Mouse (Mus musculus) spleen, adult 2 months (tissue): Measurements from ENCODE around the gene B9d2.

Source experiments
- CTCF ChIP-seq: fragments of 200-500 bp; IDR thresholded peaks from 2 replicates; pipeline ENCODE4 v1.5.1; 2011; ENCODE audit warnings: mild to moderate bottlenecking, inconsistent platforms; ENCODE audit not compliant: insufficient read depth, insufficient read length, insufficient replicate concordance; ENCODE audit errors: extremely low read depth
- POLR2A ChIP-seq: fragments of 200-500 bp; IDR thresholded peaks from 2 replicates; pipeline ENCODE4 v1.6.1; 2011; ENCODE audit warnings: low read depth, low read length, inconsistent platforms

DNA sequence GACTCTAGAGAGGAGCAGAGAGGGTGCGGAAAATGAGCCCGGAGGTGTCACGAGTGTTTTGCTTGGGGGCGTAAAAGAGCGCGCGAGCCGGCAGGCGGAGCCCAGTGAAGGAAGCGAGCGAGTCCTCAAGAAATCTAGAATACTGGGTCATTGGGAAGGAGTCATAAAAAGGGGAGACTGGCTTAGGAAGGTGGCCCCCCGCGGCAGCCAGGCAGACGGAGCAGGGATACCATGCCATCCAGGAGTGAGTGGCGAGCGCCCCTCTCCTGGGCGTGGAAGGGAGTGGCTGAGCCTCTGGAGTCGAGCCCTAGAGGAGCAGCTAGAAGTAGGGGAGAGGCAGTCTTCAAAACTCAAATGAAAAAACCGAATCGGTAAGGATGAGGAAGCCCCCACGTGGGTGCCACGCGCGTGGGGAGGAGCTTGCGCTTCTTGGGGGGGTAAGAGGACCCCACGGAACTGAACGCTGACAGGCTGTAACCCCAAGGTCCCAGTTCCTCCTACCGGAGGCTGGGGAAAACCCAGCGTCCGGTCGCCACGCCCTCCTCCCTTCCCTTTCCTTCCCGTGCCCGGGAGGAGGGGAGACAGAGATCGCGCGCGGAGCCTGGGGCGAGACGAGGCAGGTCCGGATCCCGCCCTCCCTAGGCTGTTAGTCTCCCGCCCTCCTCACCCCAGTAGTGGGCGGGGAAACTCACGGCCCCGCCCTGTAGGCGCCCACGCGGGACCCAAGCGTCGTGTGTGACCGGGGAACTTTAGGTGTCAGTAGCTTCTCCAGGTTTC lies 8.4 kb downstream of the B9d2 start:
- TF ChIP-seq POLR2A = no peak
- TF ChIP-seq CTCF = no peak
